Mouse (Mus musculus): Measurements from ENCODE around the gene Plekhj1.

Gene Plekhj1

GRCm38 (mm10) chr10:80777123-80777522, 21.3 kb downstream of the Plekhj1 start:
- DNase-seq (ENCODE audit: low spot score in 2 of 2): no peak

GRCm38 (mm10) chr10:80776358-80776869, 22.0 kb downstream of the Plekhj1 start:
- DNase-seq (ENCODE audit: low spot score in 2 of 2): no peak

GRCm38 (mm10) chr10:80775731-80776130, 22.7 kb downstream of the Plekhj1 start:
- no peak for DNase-seq (ENCODE audit: low spot score in 2 of 2)

GRCm38 (mm10) chr10:80774981-80775380, 23.4 kb downstream of the Plekhj1 start:
- no peak for DNase-seq (ENCODE audit: low spot score in 2 of 2)

- DNase-seq (ENCODE audit: low spot score in 2 of 2): peak; percentile 85 to 91
Measured at GRCm38 (mm10) chr10:80774549-80774948, 23.9 kb downstream of the Plekhj1 start.

- no peak for DNase-seq (ENCODE audit: low spot score in 2 of 2)
Measured at GRCm38 (mm10) chr10:80773816-80774215, 24.6 kb downstream of the Plekhj1 start.

- DNase-seq (ENCODE audit: low spot score in 2 of 2): no peak
Measured at GRCm38 (mm10) chr10:80768365-80768764, 30.1 kb downstream of the Plekhj1 start.

GRCm38 (mm10) chr10:80766161-80766815, 32.1 kb downstream of the Plekhj1 start:
- DNase-seq (ENCODE audit: low spot score in 2 of 2): no peak

- no peak for DNase-seq (ENCODE audit: low spot score in 2 of 2)
Measured at GRCm38 (mm10) chr10:80765746-80766145, 32.7 kb downstream of the Plekhj1 start.

GRCm38 (mm10) chr10:80763502-80763901, 34.9 kb downstream of the Plekhj1 start:
- DNase-seq (ENCODE audit: low spot score in 2 of 2): no peak

GRCm38 (mm10) chr10:80761821-80762220, 36.6 kb downstream of the Plekhj1 start:
- DNase-seq (ENCODE audit: low spot score in 2 of 2): no peak

- DNase-seq (ENCODE audit: low spot score in 2 of 2): no peak
Measured at GRCm38 (mm10) chr10:80760596-80761524, 37.6 kb downstream of the Plekhj1 start.

- DNase-seq (ENCODE audit: low spot score in 2 of 2): no peak
Measured at GRCm38 (mm10) chr10:80758651-80759050, 39.8 kb downstream of the Plekhj1 start.

GRCm38 (mm10) chr10:80757717-80758116, 40.7 kb downstream of the Plekhj1 start:
- DNase-seq (ENCODE audit: low spot score in 2 of 2): peak; percentile 31 to 62

GRCm38 (mm10) chr10:80756967-80757366, 41.5 kb downstream of the Plekhj1 start:
- peak; percentile 59 for DNase-seq (ENCODE audit: low spot score in 2 of 2)

- no peak for DNase-seq (ENCODE audit: low spot score in 2 of 2)
Measured at GRCm38 (mm10) chr10:80756509-80756908, 41.9 kb downstream of the Plekhj1 start.

- DNase-seq (ENCODE audit: low spot score in 2 of 2): no peak
Measured at GRCm38 (mm10) chr10:80756099-80756498, 42.3 kb downstream of the Plekhj1 start.

GRCm38 (mm10) chr10:80755291-80756015, 43.0 kb downstream of the Plekhj1 start:
- DNase-seq (ENCODE audit: low spot score in 2 of 2): no peak

- DNase-seq (ENCODE audit: low spot score in 2 of 2): peak; percentile 95 to 97
Measured at GRCm38 (mm10) chr10:80754594-80755290, 43.7 kb downstream of the Plekhj1 start, which contains the start of gene Dot1l. Gene Dot1l (plus strand): TSS chr10:80755206.

- no peak for DNase-seq (ENCODE audit: low spot score in 2 of 2)
Measured at GRCm38 (mm10) chr10:80752079-80752625, 46.3 kb downstream of the Plekhj1 start.
